Comparison of ENCODE assay signal across 27 mouse cellular contexts in the genomic region with DNA sequence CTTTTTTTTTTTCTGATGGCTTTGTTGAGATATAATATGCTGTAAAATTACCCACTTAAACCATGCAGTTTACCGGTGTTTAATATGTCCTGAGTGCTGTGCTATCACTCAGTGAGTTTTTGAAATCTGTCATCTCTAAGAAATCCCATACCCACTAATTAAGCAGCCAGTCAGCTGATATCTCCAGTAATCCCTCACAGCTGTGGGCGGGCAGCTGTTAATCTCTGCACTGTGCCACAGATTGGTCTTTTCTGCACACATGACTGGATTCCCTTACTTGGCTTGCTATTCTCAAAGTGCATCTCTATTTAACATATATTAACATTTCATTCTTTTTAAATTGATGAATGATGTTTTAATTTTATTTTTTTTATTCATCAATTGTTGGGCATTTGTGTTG.
"Had no signal": no experiment of that assay in that cellular context is flagged by ENCODE, and none has a peak within 500 bp of the region (broad histone marks: within the 10 kb centered on the region; RNA-seq: fewer than 3 reads in every experiment).

No protein-coding gene starts in this region.

- H3K4me1 ChIP-seq: heart, embryonic 13.5 days; heart, embryonic 15.5 days; hindbrain, embryonic 12.5 days; intestine, embryonic 15.5 days; limb, embryonic 10.5 days; limb, embryonic 12.5 days; liver, embryonic 13.5 days had no signal

- H3K27me3 ChIP-seq: heart, embryonic 13.5 days; heart, embryonic 15.5 days; hindbrain, embryonic 12.5 days; intestine, embryonic 15.5 days; limb, embryonic 12.5 days; liver, embryonic 13.5 days had no signal

- H3K9ac ChIP-seq: heart, embryonic 13.5 days; heart, embryonic 15.5 days; hindbrain, embryonic 12.5 days; hindbrain, embryonic 14.5 days; intestine, embryonic 15.5 days; limb, embryonic 12.5 days; liver, embryonic 13.5 days had no signal

- DNase-seq: gastrocnemius, postnatal 14 days; gastrocnemius, postnatal 36 days; heart, adult 11 months; heart, adult 2 months; heart, postnatal 14 days; heart, postnatal 36 days; kidney, adult 18-20 months; kidney, adult 8-10 months; kidney, postnatal 10 days; kidney, postnatal 25 days; kidney, postnatal 4 days; liver; liver, embryonic 13.5 days had no signal

- H3K4me2 ChIP-seq: heart, embryonic 11.5 days; heart, embryonic 13.5 days; heart, embryonic 15.5 days; hindbrain, embryonic 12.5 days; hindbrain, embryonic 14.5 days; intestine, embryonic 15.5 days; limb, embryonic 12.5 days; liver, embryonic 11.5 days; liver, embryonic 13.5 days had no signal

- H3K9me3 ChIP-seq: heart, embryonic 13.5 days; heart, embryonic 15.5 days; hindbrain, embryonic 12.5 days; intestine, embryonic 15.5 days; limb, embryonic 10.5 days; limb, embryonic 12.5 days; liver, embryonic 13.5 days had no signal

- H3K27ac ChIP-seq: heart, adult 2 months; heart, embryonic 13.5 days; heart, embryonic 15.5 days; hindbrain, embryonic 12.5 days; hindbrain, embryonic 14.5 days; intestine, embryonic 15.5 days; layer of hippocampus, adult 2 months; left cerebral cortex, adult 2 months; limb, embryonic 10.5 days; limb, embryonic 12.5 days; liver, embryonic 13.5 days had no signal

- H3K4me3 ChIP-seq: heart, adult 2 months; heart, embryonic 13.5 days; heart, embryonic 15.5 days; hindbrain, embryonic 12.5 days; intestine, embryonic 15.5 days; layer of hippocampus, adult 2 months; left cerebral cortex, adult 2 months; limb, embryonic 10.5 days; limb, embryonic 12.5 days; liver, embryonic 13.5 days had no signal

- ATAC-seq: hindbrain, embryonic 16.5 days; inflammation-experienced regulatory T-cells, adult 6 months; intestine, embryonic 15.5 days; intestine, postnatal 0 days had no signal
